Mouse (Mus musculus) myocyte (in vitro differentiated cells): ENCODE data around the gene Crocc2. TPM values are rescaled to one million over a fixed set of nuclear protein-coding genes. Genes with fewer than 3 reads are reported as not detected.
"Not testable (repeated sequence)": the region's sequence is repeated elsewhere in the genome, so short reads cannot be mapped to it uniquely, and the experiment has no call there.

Source experiments
- H3K27me3 ChIP-seq: one replicate; pipeline ENCODE4 v1.6.1; 2011; ENCODE audit not compliant: control insufficient read depth, insufficient read depth, insufficient read length
- H3K36me3 ChIP-seq: one replicate; pipeline ENCODE4 v1.6.1; 2011; ENCODE audit not compliant: control insufficient read depth, insufficient read depth
- H3K4me2 ChIP-seq: one replicate; pipeline ENCODE4 v1.6.1; 2011; ENCODE audit warnings: low read depth, control low read depth
- H3K4me3 ChIP-seq: one replicate; pipeline ENCODE4 v1.5.1; 2011; ENCODE audit warnings: mild to moderate bottlenecking, control low read depth, moderate library complexity
- H3K79me2 ChIP-seq: one replicate; pipeline ENCODE4 v1.6.1; 2011; ENCODE audit not compliant: control insufficient read depth, insufficient read depth
- H3ac ChIP-seq: one replicate; pipeline ENCODE4 v1.6.1; 2011; ENCODE audit not compliant: control insufficient read depth, insufficient read length
- CEBPB ChIP-seq: IDR thresholded peaks from 2 replicates; pipeline ENCODE4 v1.6.1; 2011; ENCODE audit warnings: mild to moderate bottlenecking, moderate library complexity; ENCODE audit not compliant: poor library complexity, insufficient read depth, severe bottlenecking
- E2F4 ChIP-seq: IDR thresholded peaks from one replicate; pipeline ENCODE4 v1.6.1; 2011; ENCODE audit warnings: mild to moderate bottlenecking, control low read depth, moderate library complexity; ENCODE audit not compliant: insufficient read depth
- MAX ChIP-seq: IDR thresholded peaks from one replicate; pipeline ENCODE4 v1.6.1; 2011; ENCODE audit warnings: low read depth, mild to moderate bottlenecking, control low read depth
- MYOD1 ChIP-seq, 3 experiments: IDR thresholded peaks; one replicate each; pipeline ENCODE4 v1.6.1; 2011; ENCODE audit warnings: control low read depth in 2 of 3, low read depth in 2 of 3, mild to moderate bottlenecking in 2 of 3, moderate library complexity in 1 of 3; ENCODE audit not compliant: insufficient read length in 2 of 3, control insufficient read depth in 1 of 3
- MYOG ChIP-seq, 3 experiments: IDR thresholded peaks; one replicate each; pipeline ENCODE4 v1.6.1; 2011; ENCODE audit warnings: control low read depth in 2 of 3, low read depth in 2 of 3, mild to moderate bottlenecking in 2 of 3; ENCODE audit not compliant: insufficient read length in 2 of 3, control insufficient read depth in 1 of 3, insufficient read depth in 1 of 3
- POLR2A ChIP-seq: IDR thresholded peaks from one replicate; pipeline ENCODE4 v1.6.1; 2011; ENCODE audit warnings: low read depth, mild to moderate bottlenecking, control low read depth, moderate library complexity; ENCODE audit not compliant: insufficient read length
- POLR2AphosphoS2 ChIP-seq: IDR thresholded peaks from one replicate; pipeline ENCODE4 v1.6.1; 2011; ENCODE audit warnings: low read depth, control low read depth; ENCODE audit not compliant: insufficient read length
- REST ChIP-seq: IDR thresholded peaks from one replicate; pipeline ENCODE4 v1.6.1; 2011; ENCODE audit warnings: mild to moderate bottlenecking, control low read depth, moderate library complexity; ENCODE audit not compliant: insufficient read depth, insufficient read length
- SRF ChIP-seq: IDR thresholded peaks from one replicate; pipeline ENCODE4 v1.6.1; 2011; ENCODE audit warnings: low read depth; ENCODE audit not compliant: control insufficient read depth, insufficient read length
- TCF12 ChIP-seq: IDR thresholded peaks from one replicate; pipeline ENCODE4 v1.6.1; 2011; ENCODE audit warnings: mild to moderate bottlenecking, control low read depth; ENCODE audit not compliant: poor library complexity, insufficient read depth, severe bottlenecking
- TCF3 ChIP-seq: IDR thresholded peaks from one replicate; pipeline ENCODE4 v1.6.1; 2011; ENCODE audit warnings: low read depth, control low read depth; ENCODE audit not compliant: insufficient read length
- USF1 ChIP-seq: IDR thresholded peaks from one replicate; pipeline ENCODE4 v1.6.1; 2011; ENCODE audit warnings: low read depth, mild to moderate bottlenecking, control low read depth, moderate library complexity
- polyA plus RNA-seq: library from polyadenylated mRNA; unstranded; fragments of >200 nt; fragmentation: generic; extraction: Trizol; gene quantifications from one replicate; pipeline ENCODE4 v1.2.1, GENCODE M21; 2012; ENCODE audit warnings: missing spikeins

Crocc2 gene
- polyA plus RNA-seq, 1 experiment = not detected

DNA sequence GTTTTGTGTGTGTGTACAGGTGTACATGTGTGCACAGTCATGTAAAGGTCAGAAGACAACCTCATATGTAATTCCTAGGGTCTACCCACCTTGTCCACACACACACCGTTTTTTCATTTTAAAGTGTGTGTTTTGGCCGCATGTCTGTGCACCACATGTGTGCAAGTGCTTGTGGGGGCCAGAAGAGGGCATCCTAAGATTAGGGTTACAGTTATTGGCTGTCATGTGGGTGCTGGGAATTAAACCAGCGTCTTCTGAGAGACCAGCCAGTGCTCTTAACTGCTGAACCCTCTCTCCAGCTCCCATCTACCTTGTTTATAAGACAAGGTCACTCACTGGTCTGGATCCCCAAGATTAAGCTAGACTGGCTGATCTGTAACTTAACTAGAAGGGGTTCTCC lies 26.4 kb downstream of the Crocc2 start:
- no peak overlapping the region for H3ac ChIP-seq
- no peak overlapping the region for H3K4me3 ChIP-seq
- TF ChIP-seq REST (no peak), USF1 (no peak), MYOD1 (IDR thresholded peaks at IDR 0.05; ENCODE audit: control insufficient read depth in 1 of 3, insufficient read length in 2 of 3, low read depth in 2 of 3) (no peak), MAX (no peak), POLR2A (no peak), TCF3 (no peak), E2F4 (no peak)
- H3K36me3 ChIP-seq = no peaks in the 10 kb centered on the region
- no peaks in the 10 kb centered on the region for H3K79me2 ChIP-seq
- H3K27me3 ChIP-seq = peaks cover 57% of the 10 kb centered on the region
- H3K4me2 ChIP-seq = no peak overlapping the region

DNA sequence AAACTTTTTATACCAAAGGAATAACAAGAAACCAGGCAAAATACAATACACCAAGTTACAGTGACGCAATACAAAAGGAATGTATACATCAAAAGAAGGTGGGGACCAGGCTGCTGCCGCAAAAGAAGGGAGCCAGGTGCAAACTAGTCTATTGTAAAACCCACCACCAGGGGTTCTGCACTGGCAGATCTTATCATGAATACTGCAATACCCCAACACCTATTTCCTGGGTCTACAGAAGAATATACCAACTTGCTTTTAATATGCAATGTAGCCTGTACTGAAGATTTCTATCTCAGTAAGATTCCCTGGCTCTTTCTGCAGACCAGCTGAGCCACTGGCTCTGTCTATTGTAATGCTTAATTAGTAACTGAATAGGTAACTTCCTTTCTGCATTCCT lies 28.9 kb downstream of the Crocc2 start:
- H3K4me2 ChIP-seq, H3K79me2 ChIP-seq, H3K36me3 ChIP-seq, H3K4me3 ChIP-seq, H3ac ChIP-seq: not testable (repeated sequence)
- peaks cover 59% of the 10 kb centered on the region for H3K27me3 ChIP-seq

DNA sequence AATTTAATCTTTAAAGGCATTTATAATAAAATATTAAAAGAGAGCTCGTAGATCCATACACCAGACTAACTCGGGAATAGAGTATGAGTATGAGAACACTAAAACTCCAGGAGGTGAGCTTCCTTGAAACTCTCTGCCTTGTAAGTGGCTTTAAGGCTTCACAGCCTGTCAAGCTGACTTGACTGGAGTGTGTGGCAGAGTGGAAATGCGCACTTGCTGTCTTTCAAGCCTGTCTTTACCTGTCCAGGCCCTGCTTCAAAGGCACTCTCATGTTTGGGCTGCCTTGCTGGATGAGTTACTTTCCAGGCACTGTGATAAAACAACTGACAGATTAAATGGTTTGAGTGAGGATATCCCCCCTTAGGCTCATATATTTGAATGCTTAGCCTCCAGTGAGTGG lies 29.4 kb downstream of the Crocc2 start:
- no peak for TF ChIP-seq USF1
- TF ChIP-seq E2F4 = no peak
- no peak for TF ChIP-seq MYOD1 (IDR thresholded peaks at IDR 0.05; ENCODE audit: control insufficient read depth in 1 of 3, insufficient read length in 2 of 3, low read depth in 2 of 3)
- no peak for TF ChIP-seq MYOG (IDR thresholded peaks at IDR 0.05; ENCODE audit: control insufficient read depth in 1 of 3, insufficient read depth in 1 of 3, insufficient read length in 2 of 3, low read depth in 2 of 3)
- TF ChIP-seq POLR2A = no peak
- TF ChIP-seq SRF = no peak
- TF ChIP-seq MAX = no peak
- TF ChIP-seq TCF3 = no peak
- TF ChIP-seq REST = no peak
- TF ChIP-seq CEBPB = no peak
- TF ChIP-seq POLR2AphosphoS2 = no peak
- no peak for TF ChIP-seq TCF12
- Histone ChIP-seq H3K27me3 (peaks cover 59% of the 10 kb centered on the region), H3K79me2 (no peaks in the 10 kb centered on the region), H3K4me2 (no peak overlapping the region), H3ac (no peak overlapping the region), H3K36me3 (no peaks in the 10 kb centered on the region), H3K4me3 (no peak overlapping the region)

DNA sequence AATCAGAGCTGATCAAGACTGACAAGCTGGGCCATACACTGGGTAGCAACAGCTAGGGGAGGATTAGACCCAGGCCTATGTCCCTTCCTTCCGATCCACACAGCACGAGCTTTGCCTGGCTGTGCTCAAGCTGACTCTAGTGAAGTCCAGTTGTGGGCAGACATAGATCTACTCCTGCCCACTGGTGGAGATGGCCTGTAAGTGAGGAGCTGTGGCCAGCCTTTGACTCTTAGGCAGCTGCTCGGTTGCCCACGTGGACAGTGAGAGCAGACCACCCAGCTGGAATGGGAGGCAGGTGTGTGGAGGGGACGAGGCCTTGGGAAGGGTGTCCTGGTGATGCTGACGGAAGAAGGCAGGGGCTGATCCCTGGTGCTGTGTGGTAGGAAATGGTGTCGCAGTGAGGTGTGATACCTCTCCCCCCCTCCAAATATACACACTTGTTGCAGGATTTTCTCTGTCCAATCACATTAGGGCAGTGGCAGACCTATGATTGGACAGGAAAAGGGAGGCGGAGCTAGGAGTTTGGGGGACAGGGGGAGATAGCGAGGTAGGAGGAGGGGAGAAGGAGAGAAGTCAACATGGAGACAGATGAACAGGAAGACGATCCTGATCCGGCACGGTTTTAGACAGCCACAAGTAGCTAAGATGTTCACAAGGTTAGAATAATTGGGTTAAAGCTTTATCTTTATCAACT lies 37.9 kb downstream of the Crocc2 start:
- Histone ChIP-seq H3K79me2 (no peaks in the 10 kb centered on the region), H3K36me3 (no peaks in the 10 kb centered on the region), H3K27me3 (peaks cover 48% of the 10 kb centered on the region), H3ac (no peak overlapping the region), H3K4me3 (no peak overlapping the region), H3K4me2 (no peak overlapping the region)
- TF ChIP-seq TCF12 = no peak
- no peak for TF ChIP-seq SRF
- no peak for TF ChIP-seq POLR2AphosphoS2
- TF ChIP-seq CEBPB = no peak
- no peak for TF ChIP-seq TCF3
- TF ChIP-seq POLR2A = no peak
- TF ChIP-seq MAX = no peak
- no peak for TF ChIP-seq REST
- TF ChIP-seq MYOG (IDR thresholded peaks at IDR 0.05; ENCODE audit: control insufficient read depth in 1 of 3, insufficient read depth in 1 of 3, insufficient read length in 2 of 3, low read depth in 2 of 3) = no peak
- no peak for TF ChIP-seq E2F4
- TF ChIP-seq USF1 = no peak
- TF ChIP-seq MYOD1 (IDR thresholded peaks at IDR 0.05; ENCODE audit: control insufficient read depth in 1 of 3, insufficient read length in 2 of 3, low read depth in 2 of 3) = no peak

DNA sequence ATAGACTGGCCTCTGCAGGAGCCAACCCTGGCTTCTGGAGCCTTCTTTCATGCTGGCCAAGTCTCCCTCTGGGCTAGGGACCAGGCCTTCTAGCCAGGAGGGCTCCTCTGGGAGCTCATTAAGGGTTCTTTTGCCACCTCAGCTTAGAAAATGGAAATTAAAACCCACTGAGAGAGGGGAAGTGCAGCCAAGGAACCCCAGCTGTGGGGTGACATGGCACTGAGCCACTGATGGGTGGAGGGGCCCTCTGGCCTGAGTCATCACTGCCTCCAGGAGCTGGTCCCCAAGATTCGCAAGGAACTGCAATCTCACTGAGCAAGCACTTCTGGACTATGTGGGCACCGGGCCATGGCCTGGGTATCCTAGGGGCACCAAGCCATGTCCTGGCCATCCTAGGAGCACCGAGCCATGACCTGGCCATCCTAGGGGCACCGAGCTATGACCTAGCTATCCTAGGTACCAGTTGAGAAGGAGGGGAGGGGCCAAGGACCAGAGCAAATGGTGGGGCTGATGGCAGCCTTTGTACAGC lies 39.1 kb downstream of the Crocc2 start:
- Histone ChIP-seq H3K4me2 (no peak overlapping the region), H3ac (no peak overlapping the region), H3K4me3 (no peak overlapping the region), H3K36me3 (no peaks in the 10 kb centered on the region), H3K27me3 (peaks cover 44% of the 10 kb centered on the region), H3K79me2 (no peaks in the 10 kb centered on the region)
- TF ChIP-seq POLR2AphosphoS2 = no peak
- no peak for TF ChIP-seq MYOG (IDR thresholded peaks at IDR 0.05; ENCODE audit: control insufficient read depth in 1 of 3, insufficient read depth in 1 of 3, insufficient read length in 2 of 3, low read depth in 2 of 3)
- no peak for TF ChIP-seq REST
- no peak for TF ChIP-seq USF1
- TF ChIP-seq CEBPB = peak; percentile 31; the same call in 1 of the 2 replicates
